Mouse (Mus musculus): ENCODE data around the gene 1810010D01Rik. TPM values are rescaled to one million over a fixed set of nuclear protein-coding genes. Genes with fewer than 3 reads are reported as not detected.

The 1810010D01Rik gene
- polyA plus RNA-seq, 1 experiment from 2014 or later = not detected

DNA sequence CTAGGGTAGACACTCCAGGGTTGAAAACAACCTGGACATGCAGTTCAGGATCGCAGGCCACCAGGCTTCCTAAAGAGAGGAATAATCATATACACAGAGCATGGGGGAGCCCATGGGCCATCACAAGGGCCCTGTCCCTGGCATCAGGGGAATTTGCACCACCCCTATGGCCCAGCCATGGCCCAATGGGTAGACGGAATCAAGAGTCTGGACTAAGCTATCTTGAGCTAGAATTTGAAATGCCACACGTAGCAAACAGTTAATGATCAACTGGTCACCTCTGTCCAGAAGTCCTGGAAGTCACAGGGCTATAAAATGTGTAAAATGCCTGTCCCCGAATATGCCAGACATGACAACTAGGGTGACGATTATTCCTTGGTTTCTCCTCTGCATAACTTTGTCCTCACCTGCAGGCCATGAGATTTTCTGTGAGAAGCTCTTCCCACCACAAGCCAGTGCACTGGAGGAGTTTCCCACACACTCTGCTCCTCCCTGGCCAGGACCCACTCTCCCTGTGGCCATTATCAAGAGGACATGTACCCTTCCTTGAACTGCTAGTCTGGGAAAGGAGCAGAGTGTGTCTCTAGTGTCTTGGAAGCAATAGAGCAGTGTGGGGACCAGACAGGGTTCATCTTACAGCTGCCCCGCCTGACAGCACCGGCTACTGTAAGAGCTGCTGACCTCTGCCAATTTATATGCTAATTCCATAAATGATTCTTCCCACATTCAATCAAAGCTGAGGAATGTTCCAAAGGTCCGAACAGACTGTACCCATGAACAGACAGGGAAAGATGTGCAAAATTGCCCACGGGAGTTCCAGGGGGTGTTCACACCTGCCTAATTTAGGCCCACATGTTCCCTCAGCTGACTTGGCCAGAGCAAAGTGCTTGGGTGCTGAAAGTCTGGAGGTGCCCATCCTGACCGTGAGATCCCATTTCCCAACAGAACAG, 27.2 kb upstream of the 1810010D01Rik start:
- Histone ChIP-seq H3K4me2 (no peak overlapping the region), H3K4me3 (no peak overlapping the region), H3K27ac (no peak overlapping the region), H3K9ac (no peak overlapping the region), H3K36me3 (replicated peaks) (no peaks in the 10 kb centered on the region), H3K27me3 (replicated peaks) (no peaks in the 10 kb centered on the region), H3K4me1 (no peaks in the 10 kb centered on the region), H3K9me3 (no peaks in the 10 kb centered on the region)
- ATAC-seq (replicated peaks) = no peak
- WGBS = 82% methylated on average over 10 of the region's 10 CpGs

GRCm38 (mm10) chr7:145231659-145232058, 23.7 kb upstream of the 1810010D01Rik start:
- Histone ChIP-seq H3K4me3 (no peak overlapping the region), H3K27me3 (replicated peaks) (no peaks in the 10 kb centered on the region), H3K9me3 (no peaks in the 10 kb centered on the region), H3K9ac (no peak overlapping the region), H3K4me1 (no peaks in the 10 kb centered on the region), H3K27ac (no peak overlapping the region), H3K36me3 (replicated peaks) (no peaks in the 10 kb centered on the region), H3K4me2 (no peak overlapping the region)
- ATAC-seq (replicated peaks) = no peak
- WGBS = 79% methylated on average over 9 of the region's 9 CpGs

- Histone ChIP-seq H3K9me3 (no peaks in the 10 kb centered on the region), H3K36me3 (replicated peaks) (no peaks in the 10 kb centered on the region), H3K4me3 (no peak overlapping the region), H3K9ac (no peak overlapping the region), H3K27me3 (replicated peaks) (no peaks in the 10 kb centered on the region), H3K4me2 (no peak overlapping the region), H3K4me1 (no peaks in the 10 kb centered on the region), H3K27ac (no peak overlapping the region)
- 92% methylated on average over 6 of the region's 6 CpGs for WGBS
- no peak for ATAC-seq (replicated peaks)
Measured at GRCm38 (mm10) chr7:145226641-145227040, 18.7 kb upstream of the 1810010D01Rik start.

DNA sequence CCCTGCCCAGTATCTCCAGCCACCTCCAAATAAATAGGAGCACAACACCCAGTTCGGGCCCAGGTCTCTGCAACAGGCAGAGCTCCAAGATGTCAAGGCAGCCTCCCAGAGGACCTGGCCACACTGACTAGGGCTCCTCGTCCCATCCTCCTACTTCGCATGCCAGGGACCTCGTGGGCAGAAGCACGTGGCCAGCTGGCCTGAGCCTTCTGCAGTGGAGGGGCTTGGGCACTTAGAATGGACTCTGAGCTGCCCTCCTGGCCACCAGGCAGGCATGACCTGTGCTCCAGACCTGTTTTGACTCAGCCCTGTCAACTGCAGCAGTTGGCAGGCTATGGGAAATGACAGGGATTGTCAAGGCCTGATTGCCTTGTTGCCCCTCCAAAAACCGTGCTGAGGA, 17.7 kb upstream of the 1810010D01Rik start:
- 92% methylated on average over 6 of the region's 6 CpGs for WGBS

GRCm38 (mm10) chr7:145221841-145222689, 14.1 kb upstream of the 1810010D01Rik start:
- Histone ChIP-seq H3K27ac (no peak overlapping the region), H3K9ac (no peak overlapping the region), H3K36me3 (replicated peaks) (no peaks in the 10 kb centered on the region), H3K9me3 (no peaks in the 10 kb centered on the region), H3K27me3 (replicated peaks) (no peaks in the 10 kb centered on the region), H3K4me2 (no peak overlapping the region), H3K4me1 (no peaks in the 10 kb centered on the region), H3K4me3 (no peak overlapping the region)
- 39% methylated on average over 2 of the region's 2 CpGs for WGBS
- ATAC-seq (replicated peaks) = no peak

More for the DNA sequence above, 17.7 kb upstream of the 1810010D01Rik start:
- Histone ChIP-seq H3K9me3 (no peaks in the 10 kb centered on the region), H3K36me3 (replicated peaks) (no peaks in the 10 kb centered on the region), H3K4me3 (no peak overlapping the region), H3K4me2 (no peak overlapping the region), H3K9ac (no peak overlapping the region), H3K27ac (no peak overlapping the region), H3K27me3 (replicated peaks) (no peaks in the 10 kb centered on the region), H3K4me1 (no peaks in the 10 kb centered on the region)
- ATAC-seq (replicated peaks) = no peak

DNA sequence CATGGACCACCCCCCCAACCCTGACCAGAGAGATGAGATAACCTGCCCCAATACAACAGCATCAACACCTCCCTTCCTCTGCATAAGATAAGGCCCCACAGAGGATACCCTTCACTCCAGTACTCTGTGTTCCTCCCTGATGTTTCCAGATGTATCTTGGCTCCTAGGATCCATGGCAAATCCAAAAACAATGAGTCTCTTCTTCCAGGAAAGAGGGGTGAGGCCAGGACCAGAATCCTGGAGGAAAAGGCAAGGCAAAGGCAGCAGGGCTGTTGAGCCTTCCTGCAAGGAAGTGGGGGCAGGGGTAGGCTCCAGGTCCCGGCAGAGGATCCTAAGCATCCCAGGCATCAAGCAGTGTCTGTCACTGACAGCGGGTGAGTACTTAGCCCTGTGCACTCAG, 13.4 kb upstream of the 1810010D01Rik start:
- no peaks in the 10 kb centered on the region for H3K27me3 ChIP-seq (replicated peaks)
- no peaks in the 10 kb centered on the region for H3K36me3 ChIP-seq (replicated peaks)
- ATAC-seq (replicated peaks) = no peak
- no peaks in the 10 kb centered on the region for H3K9me3 ChIP-seq
- no peak overlapping the region for H3K4me3 ChIP-seq
- no peak overlapping the region for H3K27ac ChIP-seq
- H3K4me1 ChIP-seq = no peaks in the 10 kb centered on the region
- H3K4me2 ChIP-seq = no peak overlapping the region
- WGBS = 76% methylated on average over 2 of the region's 2 CpGs
- no peak overlapping the region for H3K9ac ChIP-seq

- H3K9ac ChIP-seq = no peak overlapping the region
- no peaks in the 10 kb centered on the region for H3K36me3 ChIP-seq (replicated peaks)
- no peaks in the 10 kb centered on the region for H3K4me1 ChIP-seq
- no peak overlapping the region for H3K27ac ChIP-seq
- WGBS = 83% methylated on average over 9 of the region's 9 CpGs
- H3K4me2 ChIP-seq = no peak overlapping the region
- no peaks in the 10 kb centered on the region for H3K27me3 ChIP-seq (replicated peaks)
- no peak overlapping the region for H3K4me3 ChIP-seq
- no peak for ATAC-seq (replicated peaks)
- H3K9me3 ChIP-seq = no peaks in the 10 kb centered on the region
Measured at GRCm38 (mm10) chr7:145219420-145219831, 11.5 kb upstream of the 1810010D01Rik start.

DNA sequence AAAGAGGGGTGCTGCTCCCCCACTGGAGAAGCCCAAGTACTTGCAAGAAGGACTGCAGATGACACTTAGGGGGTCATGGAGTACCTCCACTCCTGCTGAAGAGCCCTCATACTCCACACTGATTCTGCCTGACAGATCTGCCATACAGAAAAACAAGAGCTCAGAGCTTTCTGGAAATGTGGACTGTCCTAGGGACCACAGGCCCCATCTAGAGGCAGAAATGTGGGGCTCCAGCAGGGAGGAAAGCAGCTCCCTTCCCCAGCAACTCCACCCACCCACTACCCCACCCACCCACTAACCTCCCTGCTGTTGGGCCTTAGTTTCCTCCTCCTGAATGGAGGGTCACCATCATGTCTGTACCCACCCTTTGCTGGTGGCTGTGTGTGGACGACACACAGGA, 8.7 kb upstream of the 1810010D01Rik start:
- 82% methylated on average over 1 of the region's 1 CpGs for WGBS
- Histone ChIP-seq H3K9ac (no peak overlapping the region), H3K4me2 (no peak overlapping the region), H3K27ac (no peak overlapping the region), H3K4me1 (peaks cover 10% of the 10 kb centered on the region), H3K27me3 (replicated peaks) (no peaks in the 10 kb centered on the region), H3K36me3 (replicated peaks) (no peaks in the 10 kb centered on the region), H3K4me3 (no peak overlapping the region), H3K9me3 (no peaks in the 10 kb centered on the region)
- no peak for ATAC-seq (replicated peaks)

DNA sequence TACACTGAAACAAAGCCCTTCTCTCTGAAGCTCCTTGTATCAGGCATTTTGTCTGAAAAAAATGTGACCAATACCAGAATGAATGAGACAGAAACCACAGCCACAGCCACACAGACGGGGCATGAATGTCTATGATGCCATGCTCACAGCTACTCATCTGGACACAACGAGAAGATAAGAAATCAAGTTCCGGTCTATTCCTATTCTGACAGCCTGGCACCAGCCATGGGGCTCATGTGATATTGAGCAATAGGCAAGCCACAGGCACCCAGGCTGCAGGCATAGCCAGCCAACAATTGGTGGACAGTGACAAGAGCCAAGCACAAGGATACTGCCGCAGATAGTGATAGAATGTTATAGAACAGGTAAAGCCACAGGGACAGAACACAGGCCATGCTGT, 7.6 kb upstream of the 1810010D01Rik start:
- no peak for ATAC-seq (replicated peaks)
- H3K4me2 ChIP-seq = no peak overlapping the region
- H3K9me3 ChIP-seq = no peaks in the 10 kb centered on the region
- H3K4me1 ChIP-seq = peaks cover 17% of the 10 kb centered on the region
- no peak overlapping the region for H3K9ac ChIP-seq
- H3K4me3 ChIP-seq = no peak overlapping the region
- H3K27me3 ChIP-seq (replicated peaks) = no peaks in the 10 kb centered on the region
- 86% methylated on average over 4 of the region's 4 CpGs for WGBS
- no peak overlapping the region for H3K27ac ChIP-seq
- no peaks in the 10 kb centered on the region for H3K36me3 ChIP-seq (replicated peaks)

DNA sequence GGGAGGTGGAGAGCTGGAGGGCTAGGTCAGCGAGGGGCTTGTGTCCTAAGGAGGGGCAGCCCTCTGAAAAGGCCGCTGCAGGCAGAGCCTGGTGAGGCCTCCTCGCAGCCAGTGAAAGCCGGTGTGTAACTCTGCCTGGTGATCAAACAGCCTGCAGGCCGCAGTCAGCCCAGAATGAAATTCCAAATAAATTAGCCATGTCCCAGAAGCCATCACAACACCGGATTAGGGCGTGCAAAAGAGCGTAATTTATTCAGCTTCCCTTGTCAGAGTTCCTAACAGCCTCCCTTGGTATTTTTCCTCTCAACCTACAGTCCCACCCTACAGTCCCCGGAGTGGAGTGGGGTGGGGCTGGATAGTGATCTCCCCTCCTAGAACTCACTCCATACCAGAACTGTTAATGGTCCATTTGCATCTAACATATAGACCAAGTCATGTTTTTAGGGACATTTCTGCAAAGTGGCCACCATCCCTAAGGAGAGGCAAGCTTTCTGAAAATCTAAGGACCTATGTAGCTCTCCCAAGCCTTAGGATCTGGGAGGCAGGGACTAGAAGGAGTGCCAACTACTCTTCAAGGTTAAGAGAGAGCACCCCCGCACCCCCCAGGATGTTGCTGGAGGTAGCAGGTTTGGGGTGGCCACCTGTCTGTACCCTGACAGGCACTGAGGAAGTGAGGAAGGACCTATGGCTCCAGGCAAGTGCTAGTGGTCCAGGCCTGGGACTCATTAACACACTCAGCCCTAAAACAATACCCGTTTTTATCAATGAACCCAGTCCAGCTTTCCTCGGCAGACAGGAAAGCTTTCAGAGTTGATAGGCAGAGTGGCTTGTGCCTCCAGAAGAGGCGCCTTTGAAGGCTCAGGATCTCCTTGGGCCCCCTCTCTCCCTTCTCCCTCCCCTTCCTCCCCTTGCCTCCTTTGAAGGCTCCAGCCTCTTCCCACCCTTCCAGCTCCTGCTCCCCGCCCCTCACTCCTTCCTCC, 4.1 kb upstream of the 1810010D01Rik start:
- Histone ChIP-seq H3K4me3 (no peak overlapping the region), H3K9ac (0 out of 2 replicates have a peak overlapping the region, but pooled peaks have one; percentile 2), H3K9me3 (no peaks in the 10 kb centered on the region), H3K4me1 (peaks cover 17% of the 10 kb centered on the region), H3K36me3 (replicated peaks) (no peaks in the 10 kb centered on the region), H3K4me2 (0 out of 2 replicates have a peak overlapping the region, but pooled peaks have one; percentile 4), H3K27ac (peak overlapping the region; percentile 78), H3K27me3 (replicated peaks) (no peaks in the 10 kb centered on the region)
- ATAC-seq (replicated peaks) = peak; percentile 87
- WGBS = 7% methylated on average over 14 of the region's 14 CpGs

DNA sequence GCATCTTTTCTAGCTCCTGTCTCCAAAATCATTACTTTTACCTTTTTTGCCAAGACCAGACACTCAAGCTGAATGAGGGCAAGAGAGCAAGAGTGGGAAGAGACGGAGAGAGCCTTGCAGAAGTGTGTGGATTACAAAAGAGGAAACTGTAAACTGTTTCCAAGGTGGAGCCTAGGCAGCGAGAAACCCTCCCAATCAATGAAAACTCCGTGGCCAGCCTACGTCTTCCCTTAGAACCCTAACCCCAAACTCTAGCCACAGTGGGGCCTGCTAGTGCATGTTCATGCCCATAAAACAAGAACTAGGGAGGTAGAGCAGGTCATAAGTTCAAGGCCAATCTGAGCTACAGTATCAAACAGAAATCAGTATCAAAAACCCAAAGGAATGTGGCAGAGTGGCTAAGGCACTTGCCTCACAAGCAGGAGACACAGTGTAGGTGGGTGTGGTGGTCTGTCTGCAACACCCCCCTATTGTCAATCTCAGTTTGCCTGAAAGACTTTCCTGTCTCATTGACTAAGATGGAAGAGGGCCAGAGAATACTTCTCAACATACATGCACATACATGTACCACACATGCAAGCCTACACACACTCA, 2.7 kb upstream of the 1810010D01Rik start:
- Histone ChIP-seq H3K27ac (0 out of 2 replicates have a peak overlapping the region, but pooled peaks have one; percentile 3), H3K9ac (no peak overlapping the region), H3K36me3 (replicated peaks) (no peaks in the 10 kb centered on the region), H3K4me1 (peaks cover 30% of the 10 kb centered on the region), H3K4me3 (no peak overlapping the region), H3K4me2 (no peak overlapping the region), H3K27me3 (replicated peaks) (no peaks in the 10 kb centered on the region), H3K9me3 (no peaks in the 10 kb centered on the region)
- WGBS = 65% methylated on average over 4 of the region's 4 CpGs
- no peak for ATAC-seq (replicated peaks)

All from midbrain, embryonic 15.5 days (tissue).